Mouse (Mus musculus) liver, adult 2 months (tissue): ENCODE results near the gene Nova2. TPM values are rescaled to one million over a fixed set of nuclear protein-coding genes. Genes with fewer than 3 reads are reported as not detected.
A peak's percentile ranks its signal among the peaks of the same experiment; 100 is the strongest.

Experiments
- DNase-seq: peaks from one replicate; pipeline ENCODE4 v3.0.0-alpha.2; 2011; ENCODE audit warnings: low read depth, low spot score; ENCODE audit errors: extremely low read depth
- H3K27ac ChIP-seq: fragments of 200-500 bp; replicated peaks from 2 replicates; pipeline ENCODE4 v1.5.1; 2012; ENCODE audit warnings: low read depth, mild to moderate bottlenecking, control low read depth, inconsistent platforms, low read length; ENCODE audit not compliant: insufficient read depth
- H3K27me3 ChIP-seq: fragments of 200-500 bp; 2 replicates; pipeline ENCODE4 v1.6.1; 2012; ENCODE audit warnings: mild to moderate bottlenecking, moderate library complexity, low read length, inconsistent platforms; ENCODE audit not compliant: control insufficient read depth, insufficient read depth
- H3K36me3 ChIP-seq: fragments of 200-500 bp; 2 replicates; pipeline ENCODE4 v1.6.1; 2012; ENCODE audit warnings: low read length, inconsistent platforms; ENCODE audit not compliant: control insufficient read depth, insufficient read depth
- H3K4me1 ChIP-seq: fragments of 200-500 bp; 2 replicates; pipeline ENCODE4 v1.6.1; 2011; ENCODE audit warnings: low read length; ENCODE audit not compliant: control insufficient read depth, insufficient read depth
- H3K4me3 ChIP-seq: fragments of 200-500 bp; 2 replicates; pipeline ENCODE4 v1.5.1; 2011; ENCODE audit warnings: low read depth, mild to moderate bottlenecking, control low read depth, low read length, moderate library complexity; ENCODE audit not compliant: insufficient read depth
- H3K79me2 ChIP-seq: fragments of 200-500 bp; 2 replicates; pipeline ENCODE4 v1.6.1; 2012; ENCODE audit warnings: inconsistent platforms, mild to moderate bottlenecking, low read length, moderate library complexity; ENCODE audit not compliant: control insufficient read depth, insufficient read depth
- H3K9ac ChIP-seq: fragments of 200-500 bp; 2 replicates; pipeline ENCODE4 v1.6.1; 2012; ENCODE audit warnings: low read depth, mild to moderate bottlenecking, control low read depth, inconsistent platforms, low read length
- CTCF ChIP-seq: fragments of 200-500 bp; IDR thresholded peaks from 2 replicates; pipeline ENCODE4 v1.5.1; 2011; ENCODE audit warnings: low read depth, low read length, control low read depth
- POLR2A ChIP-seq: fragments of 200-500 bp; IDR thresholded peaks from 2 replicates; pipeline ENCODE4 v1.6.1; 2011; ENCODE audit warnings: low read length, control low read depth; ENCODE audit not compliant: insufficient read depth; ENCODE audit errors: extremely low read depth
- WGBS: fragments of 180-500 bp; shearing (Covaris S2); methylation state at CpG from one replicate; pipeline ENCODE4 v1.1.7; 2018; 5-methylcytosine and 5-hydroxymethylcytosine counted together
- polyA plus RNA-seq: library from polyadenylated mRNA; depleted of rRNA; stranded (reverse); fragments of >200 nt; gene quantifications from 2 replicates; pipeline ENCODE4 v1.2.3, GENCODE M21; 2012
- total RNA-seq: library from RNA; depleted of rRNA; stranded (reverse); fragments of >200 nt; gene quantifications from 2 replicates; pipeline ENCODE4 v1.2.3, GENCODE M21; 2014

Gene Nova2
- total and polyA plus RNA-seq, 2 experiments = 0.09 to 0.24 TPM

GRCm38 (mm10) chr7:18890848-18891247, 34.8 kb upstream of the Nova2 start:
- peaks cover 10% of the 10 kb centered on the region; the same call in 1 of the 2 replicates for H3K4me1 ChIP-seq
- no peak overlapping the region for H3K4me3 ChIP-seq
- no peaks in the 10 kb centered on the region for H3K27me3 ChIP-seq
- no peaks in the 10 kb centered on the region for H3K79me2 ChIP-seq
- no peak overlapping the region for H3K9ac ChIP-seq
- H3K36me3 ChIP-seq = no peaks in the 10 kb centered on the region
- no peak overlapping the region for H3K27ac ChIP-seq
- WGBS = 95% methylated on average over 8 of the region's 8 CpGs
- DNase-seq = no peak
- TF ChIP-seq CTCF = no peak
- TF ChIP-seq POLR2A = no peak

GRCm38 (mm10) chr7:18891872-18892599, 33.7 kb upstream of the Nova2 start:
- TF ChIP-seq CTCF (peak; percentile 93), POLR2A (no peak)
- peak; percentile 60 for DNase-seq
- WGBS = 20% methylated on average over 33 of the region's 33 CpGs
- Histone ChIP-seq H3K27ac (no peak overlapping the region), H3K9ac (peak overlapping the region; percentile 59), H3K36me3 (no peaks in the 10 kb centered on the region), H3K4me1 (peaks cover 10% of the 10 kb centered on the region; the same call in 1 of the 2 replicates), H3K4me3 (peak overlapping the region; percentile 54), H3K27me3 (no peaks in the 10 kb centered on the region), H3K79me2 (no peaks in the 10 kb centered on the region)

- no peak overlapping the region for H3K9ac ChIP-seq
- WGBS = 26% methylated on average over 27 of the region's 27 CpGs
- H3K79me2 ChIP-seq = no peaks in the 10 kb centered on the region
- no peak for TF ChIP-seq CTCF
- no peaks in the 10 kb centered on the region for H3K27me3 ChIP-seq
- H3K4me1 ChIP-seq = peaks cover 10% of the 10 kb centered on the region; the same call in 1 of the 2 replicates
- no peak for DNase-seq
- H3K4me3 ChIP-seq = no peak overlapping the region
- H3K36me3 ChIP-seq = no peaks in the 10 kb centered on the region
- H3K27ac ChIP-seq = no peak overlapping the region
These were observed 32.7 kb upstream of the Nova2 start for GRCm38 (mm10) chr7:18893009-18893408.

DNA sequence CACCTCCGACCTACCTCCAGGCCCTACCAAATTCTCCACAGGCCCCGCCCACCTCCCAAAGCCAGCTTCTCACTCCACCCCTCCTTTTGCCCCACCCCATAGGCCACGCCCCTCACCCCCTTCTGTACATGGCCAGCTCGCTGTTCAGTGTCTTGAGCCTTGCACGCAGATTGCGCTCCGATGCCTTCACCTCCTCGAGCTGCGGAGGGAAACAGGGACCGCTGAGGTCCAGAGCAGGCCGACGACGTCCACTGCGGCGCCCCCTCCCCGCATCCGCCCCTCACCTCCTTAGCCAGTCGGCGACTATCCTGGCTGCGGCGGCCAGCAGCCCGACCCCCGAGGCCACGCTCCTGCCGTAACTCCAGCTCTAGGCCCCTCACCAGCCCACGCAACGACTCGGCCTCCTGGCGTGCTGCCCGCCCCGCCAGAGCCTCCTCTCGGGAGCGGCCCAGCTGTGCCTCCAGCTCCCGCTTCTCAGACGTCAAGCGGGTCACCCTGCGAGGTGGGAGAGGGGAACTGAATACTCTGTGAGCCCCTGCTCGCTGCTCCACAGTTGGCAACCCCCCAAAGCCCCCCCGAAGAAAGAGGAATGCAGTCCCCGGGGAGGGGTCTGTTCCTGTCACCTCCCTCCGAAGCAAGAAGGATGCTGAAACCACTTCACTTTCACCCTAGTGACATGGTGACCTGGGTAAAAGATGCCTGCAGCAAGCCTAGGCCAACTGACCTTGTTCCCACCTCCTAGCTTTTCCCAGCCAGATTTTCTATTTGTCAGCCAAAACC, 31.8 kb upstream of the Nova2 start:
- Histone ChIP-seq H3K79me2 (no peaks in the 10 kb centered on the region), H3K27ac (no peak overlapping the region), H3K27me3 (no peaks in the 10 kb centered on the region), H3K4me1 (peaks cover 10% of the 10 kb centered on the region; the same call in 1 of the 2 replicates), H3K36me3 (no peaks in the 10 kb centered on the region), H3K4me3 (peak overlapping the region; percentile 54; the same call in 1 of the 2 replicates), H3K9ac (peak overlapping the region; percentile 61)
- TF ChIP-seq CTCF (no peak), POLR2A (0 out of 2 replicates have a peak, but pooled peaks have one; percentile 3)
- DNase-seq = peak; percentile 49
- WGBS = 12% methylated on average over 41 of the region's 41 CpGs

GRCm38 (mm10) chr7:18896536-18896935, 29.2 kb upstream of the Nova2 start:
- 18% methylated on average over 5 of the region's 5 CpGs for WGBS
- H3K36me3 ChIP-seq = no peaks in the 10 kb centered on the region
- TF ChIP-seq CTCF (peak; percentile 71), POLR2A (no peak)
- H3K9ac ChIP-seq = no peak overlapping the region
- H3K4me1 ChIP-seq = peaks cover 10% of the 10 kb centered on the region; the same call in 1 of the 2 replicates
- no peak overlapping the region for H3K27ac ChIP-seq
- no peaks in the 10 kb centered on the region for H3K79me2 ChIP-seq
- H3K4me3 ChIP-seq = no peak overlapping the region
- DNase-seq = peak; percentile 70
- H3K27me3 ChIP-seq = no peaks in the 10 kb centered on the region
